Mouse (Mus musculus): ENCODE data around the gene Rilpl1. TPM values are rescaled to one million over a fixed set of nuclear protein-coding genes. Genes with fewer than 3 reads are reported as not detected.

Gene Rilpl1
- polyA plus RNA-seq, 1 experiment, result 2.4 TPM

DNA sequence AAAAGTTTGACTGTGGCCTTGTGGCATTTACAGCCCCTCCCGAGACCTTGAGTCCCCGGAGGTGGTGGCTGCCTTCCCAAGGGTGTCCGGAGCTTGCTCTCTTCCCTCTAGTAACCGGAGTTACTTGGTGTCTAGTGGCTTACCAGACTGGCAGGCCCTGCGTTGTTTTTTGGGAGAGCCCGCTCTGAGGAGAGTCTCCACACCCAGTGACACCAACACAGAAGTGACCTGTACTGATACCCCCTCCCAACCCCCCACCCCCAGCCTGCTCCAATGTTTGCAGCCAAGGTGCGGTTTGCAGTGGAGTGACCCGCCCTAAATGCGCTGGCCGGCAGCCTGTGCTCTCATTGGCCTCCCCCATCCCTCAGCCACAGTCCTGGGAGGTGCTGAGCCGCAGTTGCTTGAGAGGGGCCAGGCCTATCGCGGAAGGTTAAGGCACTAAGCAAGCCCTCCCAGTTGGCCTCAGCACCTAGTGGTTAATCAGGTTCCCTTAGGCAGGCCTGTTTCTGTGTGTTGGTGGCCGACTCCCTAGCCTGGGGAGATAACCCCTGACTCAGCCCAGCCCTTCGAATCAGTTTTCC, 84.8 kb downstream of the Rilpl1 start:
- H3K27ac ChIP-seq (ENCODE audit: insufficient read depth, low read depth, low read length), result peak overlapping the region; percentile 81
- peak overlapping the region; percentile 82 for H3K4me3 ChIP-seq (ENCODE audit: insufficient read depth, low read length)
- TF ChIP-seq POLR2A (IDR thresholded peaks at IDR 0.05; ENCODE audit: borderline replicate concordance, low read depth, low read length) (no peak), CTCF (IDR thresholded peaks at IDR 0.05; ENCODE audit: low read depth, low read length) (no peak)
- H3K4me1 ChIP-seq (ENCODE audit: control insufficient read depth, insufficient read depth, low read length), result peaks cover 34% of the 10 kb centered on the region

DNA sequence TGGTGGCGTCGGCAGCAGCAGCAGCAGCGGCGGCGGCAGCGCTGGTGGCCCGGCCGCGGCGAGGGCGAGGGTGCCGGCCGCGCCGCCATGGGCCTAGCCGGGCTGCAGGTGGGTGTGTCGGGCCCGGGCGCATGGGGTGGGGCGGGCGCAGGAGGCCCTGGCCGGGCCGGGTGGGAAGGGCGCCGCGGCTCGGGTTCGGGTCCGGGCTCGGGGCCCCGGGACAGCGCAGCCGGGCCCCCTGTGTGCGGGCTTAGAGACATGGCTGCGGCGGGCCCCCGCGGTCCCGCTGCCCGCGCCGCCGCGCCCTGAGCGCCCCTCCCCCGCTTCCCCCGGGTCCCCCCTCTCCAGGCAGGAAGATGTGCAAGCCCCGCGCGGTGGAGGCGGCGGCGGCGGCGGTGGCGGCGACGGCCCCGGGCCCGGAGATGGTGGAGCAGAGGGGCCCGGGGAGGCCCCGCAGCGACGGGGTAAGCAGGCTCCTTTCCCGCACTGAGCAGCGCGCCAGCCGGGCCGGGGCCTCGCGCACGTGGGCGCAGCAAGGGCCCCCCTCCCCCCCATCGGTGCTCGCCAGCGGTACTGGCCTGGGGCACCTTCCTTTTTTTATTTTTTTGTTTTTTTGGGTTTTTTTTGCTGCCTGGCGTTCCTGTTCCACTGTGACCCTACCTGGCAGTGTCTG, 85.4 kb downstream of the Rilpl1 start:
- Histone ChIP-seq H3K4me3 (ENCODE audit: insufficient read depth, low read length) (peak overlapping the region; percentile 82), H3K27ac (ENCODE audit: insufficient read depth, low read depth, low read length) (peak overlapping the region; percentile 81), H3K4me1 (ENCODE audit: control insufficient read depth, insufficient read depth, low read length) (peaks cover 34% of the 10 kb centered on the region)
- TF ChIP-seq POLR2A (IDR thresholded peaks at IDR 0.05; ENCODE audit: borderline replicate concordance, low read depth, low read length) (no peak), CTCF (IDR thresholded peaks at IDR 0.05; ENCODE audit: low read depth, low read length) (no peak)

DNA sequence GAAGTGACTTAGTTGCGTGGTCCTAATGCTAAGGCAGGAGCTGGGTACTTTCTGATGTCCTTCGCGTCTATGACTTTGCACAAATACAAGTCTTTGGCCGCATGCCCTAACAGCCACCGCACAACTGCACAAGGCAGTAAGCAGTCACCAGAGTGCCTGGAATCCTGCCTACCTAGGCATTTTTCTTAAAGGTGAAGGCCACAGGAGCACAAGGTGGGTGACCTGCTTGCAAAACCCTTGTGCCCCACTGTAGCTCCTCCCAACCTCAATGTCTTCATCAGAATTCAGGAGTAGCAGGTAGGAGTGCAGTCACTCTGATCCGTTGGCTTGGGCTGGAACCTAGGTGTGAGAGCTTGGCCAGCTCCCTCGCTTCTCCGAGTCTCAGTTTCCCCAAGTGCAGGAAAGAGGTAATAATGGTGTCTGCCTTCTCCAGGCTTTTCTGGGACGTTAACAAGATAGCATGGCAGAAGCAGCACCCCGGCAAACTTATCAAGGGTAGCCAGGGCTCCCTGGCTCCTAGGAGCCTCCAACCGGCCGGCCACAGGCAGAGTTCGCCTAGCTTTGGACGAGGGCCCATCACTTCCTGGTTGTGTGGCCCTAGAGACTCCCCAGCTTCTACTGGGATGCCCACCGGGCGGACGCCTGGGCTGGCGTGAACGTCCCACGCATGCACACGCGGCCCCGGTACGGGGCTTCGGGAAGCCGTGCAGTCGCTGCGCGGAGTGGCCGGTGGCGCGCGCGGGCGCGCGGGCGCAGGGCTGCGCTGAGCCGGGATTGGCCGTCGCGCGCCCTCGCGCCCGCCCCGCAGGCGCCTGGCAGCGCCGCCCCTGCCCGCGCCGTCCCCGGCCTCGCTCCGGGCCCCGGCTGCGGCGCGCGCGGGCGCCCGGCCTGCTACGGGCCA, 86.3 kb downstream of the Rilpl1 start:
- Histone ChIP-seq H3K27ac (ENCODE audit: insufficient read depth, low read depth, low read length) (peak overlapping the region; percentile 81), H3K4me3 (ENCODE audit: insufficient read depth, low read length) (peak overlapping the region; percentile 82), H3K4me1 (ENCODE audit: control insufficient read depth, insufficient read depth, low read length) (peaks cover 34% of the 10 kb centered on the region)
- TF ChIP-seq CTCF (IDR thresholded peaks at IDR 0.05; ENCODE audit: low read depth, low read length) (no peak), POLR2A (IDR thresholded peaks at IDR 0.05; ENCODE audit: borderline replicate concordance, low read depth, low read length) (peak; percentile 15; the same call in 1 of the 2 replicates)

DNA sequence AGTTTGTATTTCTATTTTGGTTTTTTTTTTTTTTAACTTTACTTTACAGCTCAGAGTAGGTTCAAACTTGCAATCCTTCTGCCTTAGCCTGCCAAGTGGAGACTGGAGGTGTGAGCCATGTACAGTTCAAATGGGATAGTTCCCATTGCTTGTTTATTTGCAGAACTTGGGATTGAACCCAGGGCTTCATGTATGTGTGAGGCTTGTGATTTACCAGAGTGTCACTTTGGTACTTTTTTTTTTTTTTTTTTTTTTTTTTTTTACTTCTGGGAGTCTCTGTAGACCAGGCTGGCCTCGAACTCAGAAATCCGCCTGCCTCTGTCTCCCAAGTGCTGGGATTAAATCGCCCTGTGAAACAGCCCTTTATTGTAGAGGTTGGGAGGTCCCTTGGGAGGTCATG, 87.0 kb downstream of the Rilpl1 start:
- Histone ChIP-seq H3K27ac (ENCODE audit: insufficient read depth, low read depth, low read length) (peak overlapping the region; percentile 57), H3K4me1 (ENCODE audit: control insufficient read depth, insufficient read depth, low read length) (peaks cover 29% of the 10 kb centered on the region), H3K4me3 (ENCODE audit: insufficient read depth, low read length) (peak overlapping the region; percentile 82)
- TF ChIP-seq CTCF (IDR thresholded peaks at IDR 0.05; ENCODE audit: low read depth, low read length) (no peak), POLR2A (IDR thresholded peaks at IDR 0.05; ENCODE audit: borderline replicate concordance, low read depth, low read length) (no peak)

Other genes with a start within 250 kb of the Rilpl1 start
- gene Mphosph9, start 203.4 kb downstream of the Rilpl1 start, polyA plus RNA-seq (2012; ENCODE audit: insufficient read depth, insufficient read length, missing spikeins), result 4.2 and 7.2 TPM in 2 replicates
- 12.4 and 12.5 TPM in 2 replicates for gene 2810006K23Rik, start 203.3 kb downstream of the Rilpl1 start, polyA plus RNA-seq (2012; ENCODE audit: insufficient read depth, insufficient read length, missing spikeins)
- gene Cdk2ap1, start 168.3 kb downstream of the Rilpl1 start, polyA plus RNA-seq (2012; ENCODE audit: insufficient read depth, insufficient read length, missing spikeins), result 88.0 and 92.2 TPM in 2 replicates
- gene Sbno1, start 105.4 kb downstream of the Rilpl1 start, polyA plus RNA-seq (2012; ENCODE audit: insufficient read depth, insufficient read length, missing spikeins), result 57.5 and 59.2 TPM in 2 replicates
- 49.2 and 58.6 TPM in 2 replicates for gene Kmt5a, start 91.5 kb downstream of the Rilpl1 start, polyA plus RNA-seq (2012; ENCODE audit: insufficient read depth, insufficient read length, missing spikeins)
- gene Rilpl2, start 53.0 kb downstream of the Rilpl1 start, polyA plus RNA-seq (2012; ENCODE audit: insufficient read depth, insufficient read length, missing spikeins), result 106 and 113 TPM in 2 replicates
- gene Snrnp35, start 48.3 kb downstream of the Rilpl1 start, polyA plus RNA-seq (2012; ENCODE audit: insufficient read depth, insufficient read length, missing spikeins), result 20.5 and 21.6 TPM in 2 replicates
- 339 and 358 TPM in 2 replicates for gene Tmed2, start 9.3 kb upstream of the Rilpl1 start, polyA plus RNA-seq (2012; ENCODE audit: insufficient read depth, insufficient read length, missing spikeins)
- 9.2 and 11.8 TPM in 2 replicates for gene Ddx55, start 21.5 kb upstream of the Rilpl1 start, polyA plus RNA-seq (2012; ENCODE audit: insufficient read depth, insufficient read length, missing spikeins)
- 17.9 and 19.1 TPM in 2 replicates for gene Eif2b1, start 47.7 kb upstream of the Rilpl1 start, polyA plus RNA-seq (2012; ENCODE audit: insufficient read depth, insufficient read length, missing spikeins)
- 9.6 and 10.1 TPM in 2 replicates for gene Gtf2h3, start 47.7 kb upstream of the Rilpl1 start, polyA plus RNA-seq (2012; ENCODE audit: insufficient read depth, insufficient read length, missing spikeins)
- gene Atp6v0a2, start 97.2 kb upstream of the Rilpl1 start, polyA plus RNA-seq (2012; ENCODE audit: insufficient read depth, insufficient read length, missing spikeins), result 17.7 and 19.2 TPM in 2 replicates
- not detected in 2 replicates for gene Dnah10, start 193.7 kb upstream of the Rilpl1 start, polyA plus RNA-seq (2012; ENCODE audit: insufficient read depth, insufficient read length, missing spikeins)

Measured in bone marrow macrophage, adult 2 months (primary cell).